Mouse (Mus musculus) thymus, postnatal 0 days (tissue): ENCODE measurements around the gene Dnajc14. TPM values are rescaled to one million over a fixed set of nuclear protein-coding genes. Genes with fewer than 3 reads are reported as not detected.
A peak's percentile ranks its signal among the peaks of the same experiment; 100 is the strongest.

ENCODE experiments used
- DNase-seq: peaks from one replicate; pipeline ENCODE4 v3.0.0-alpha.2; 2015; ENCODE audit warnings: low spot score
- polyA plus RNA-seq: library from polyadenylated mRNA; unstranded; fragments of >200 nt; fragmentation: Nextera tagmentation; extraction: Ambion mirVana; gene quantifications from 2 replicates; pipeline ENCODE4 v1.2.1, GENCODE M21; 2015

The Dnajc14 gene
- polyA plus RNA-seq, result 32.5 and 32.8 TPM in 2 replicates

- DNase-seq, result peak; percentile 26
Measured at GRCm38 (mm10) chr10:128803771-128804270, at the start of gene Dnajc14. TSS of gene Dnajc14 (plus strand) at chr10:128804062.

- DNase-seq, result peak; percentile 24
Measured at GRCm38 (mm10) chr10:128772895-128773294, 31.0 kb upstream of the Dnajc14 start.

GRCm38 (mm10) chr10:128773685-128774084 is 30.2 kb upstream of the Dnajc14 start:
- DNase-seq, result peak; percentile 8

GRCm38 (mm10) chr10:128778441-128778840 is 25.4 kb upstream of the Dnajc14 start:
- no peak for DNase-seq

- DNase-seq, result no peak
Measured at GRCm38 (mm10) chr10:128779011-128779795, 24.7 kb upstream of the Dnajc14 start.

- DNase-seq, result no peak
Measured at GRCm38 (mm10) chr10:128780200-128780599, 23.7 kb upstream of the Dnajc14 start.

GRCm38 (mm10) chr10:128790398-128791124 is 13.3 kb upstream of the Dnajc14 start, which contains the start of gene Mmp19:
TSS of gene Mmp19 (plus strand) at chr10:128790910.
- no peak for DNase-seq

GRCm38 (mm10) chr10:128792041-128792440 is 11.8 kb upstream of the Dnajc14 start:
- DNase-seq, result no peak

GRCm38 (mm10) chr10:128793258-128793657 is 10.6 kb upstream of the Dnajc14 start:
- no peak for DNase-seq

- no peak for DNase-seq
Measured at GRCm38 (mm10) chr10:128794391-128794790, 9.5 kb upstream of the Dnajc14 start.

GRCm38 (mm10) chr10:128795581-128795980 is 8.3 kb upstream of the Dnajc14 start:
- no peak for DNase-seq

GRCm38 (mm10) chr10:128798676-128799075 is 5.2 kb upstream of the Dnajc14 start:
- DNase-seq, result no peak

- DNase-seq, result no peak
Measured at GRCm38 (mm10) chr10:128801981-128802495, 1.8 kb upstream of the Dnajc14 start.

- DNase-seq, result no peak
Measured at GRCm38 (mm10) chr10:128802956-128803355, 906 bp upstream of the Dnajc14 start.

GRCm38 (mm10) chr10:128803361-128803760 is 501 bp upstream of the Dnajc14 start:
- no peak for DNase-seq

- peak; percentile 67 for DNase-seq
Measured at GRCm38 (mm10) chr10:128804271-128805091, 619 bp downstream of the Dnajc14 start, which contains the start of gene Tmem198b. TSS of gene Tmem198b (minus strand) at chr10:128804370.

GRCm38 (mm10) chr10:128805092-128806000 is 1.5 kb downstream of the Dnajc14 start:
- peak; percentile 100 for DNase-seq

GRCm38 (mm10) chr10:128806086-128806485 is 2.2 kb downstream of the Dnajc14 start:
- DNase-seq, result peak; percentile 7

GRCm38 (mm10) chr10:128807018-128807417 is 3.2 kb downstream of the Dnajc14 start:
- no peak for DNase-seq

- no peak for DNase-seq
Measured at GRCm38 (mm10) chr10:128817033-128817432, 13.2 kb downstream of the Dnajc14 start, which contains the start of gene Sarnp. TSS of gene Sarnp (plus strand) at chr10:128817333.
